Mouse (Mus musculus): ENCODE measurements around the gene Arhgap24.

DNA sequence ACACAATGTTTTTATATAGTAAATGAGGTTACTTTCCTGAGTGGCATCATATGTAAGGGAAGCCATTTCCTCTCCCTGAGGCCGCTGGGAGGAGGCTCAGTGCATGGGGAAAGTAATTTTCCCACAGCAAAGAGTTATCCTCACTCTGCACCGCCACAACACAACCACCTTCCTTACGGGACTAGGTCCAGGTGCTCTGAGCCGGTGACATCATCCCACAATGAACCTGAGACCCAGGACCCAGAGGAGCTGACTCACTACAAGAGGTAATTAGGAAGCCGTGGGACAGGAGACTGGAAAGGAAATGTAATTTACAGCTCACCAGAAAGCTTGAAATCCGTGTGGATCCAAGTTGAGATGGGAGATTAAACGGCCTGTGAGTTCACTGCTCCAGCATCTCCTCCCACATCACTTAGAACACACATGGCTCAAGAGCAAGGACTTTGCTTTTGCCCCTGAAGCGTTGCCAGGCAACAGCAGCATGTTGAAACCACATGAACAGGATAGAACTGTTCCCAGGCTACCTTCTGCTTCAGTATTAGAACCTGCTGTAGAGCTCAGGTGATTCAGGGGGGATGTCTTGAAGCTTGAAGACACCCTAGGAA lies 238.3 kb downstream of the Arhgap24 start:
- TF ChIP-seq CTCF (IDR thresholded peaks at IDR 0.05; ENCODE audit: low read depth, low read length) (no peak), POLR2A (IDR thresholded peaks at IDR 0.05; ENCODE audit: extremely low read depth, insufficient read depth, low read length) (no peak)
